Mouse (Mus musculus) forebrain, embryonic 12.5 days (tissue): ENCODE data around the gene Cfap97d2. TPM values are rescaled to one million over a fixed set of nuclear protein-coding genes. Genes with fewer than 3 reads are reported as not detected.
A peak's percentile ranks its signal among the peaks of the same experiment; 100 is the strongest.

Experiments
- ATAC-seq: fragments of 200-750 bp; cut with Nextera tagmentation; 2 replicates; pipeline ENCODE4 v1.8.0; 2017; ENCODE audit warnings: moderate TSS enrichment; ENCODE audit not compliant: low FRiP score
- H3K27ac ChIP-seq: fragments of 300-500 bp; sonication (generic); 2 replicates; pipeline ENCODE4 v1.5.1; 2016; ENCODE audit warnings: mild to moderate bottlenecking
- H3K27me3 ChIP-seq: fragments of 300-500 bp; sonication (generic); 2 replicates; pipeline ENCODE4 v1.6.1; 2016; ENCODE audit warnings: mild to moderate bottlenecking
- H3K36me3 ChIP-seq: fragments of 300-500 bp; sonication (generic); replicated peaks from 2 replicates; pipeline ENCODE4 v1.6.1; 2016; ENCODE audit warnings: mild to moderate bottlenecking
- H3K4me1 ChIP-seq: fragments of 300-500 bp; sonication (generic); 2 replicates; pipeline ENCODE4 v1.6.1; 2016
- H3K4me2 ChIP-seq: fragments of 300-500 bp; sonication (generic); 2 replicates; pipeline ENCODE4 v1.6.1; 2016; ENCODE audit warnings: mild to moderate bottlenecking, moderate library complexity
- H3K4me3 ChIP-seq: fragments of 300-500 bp; sonication (generic); replicated peaks from 2 replicates; pipeline ENCODE4 v1.5.1; 2016; ENCODE audit warnings: mild to moderate bottlenecking
- H3K9ac ChIP-seq: fragments of 300-500 bp; sonication (generic); 2 replicates; pipeline ENCODE4 v1.6.1; 2016; ENCODE audit warnings: mild to moderate bottlenecking
- H3K9me3 ChIP-seq: fragments of 300-500 bp; sonication (generic); 2 replicates; pipeline ENCODE4 v1.6.1; 2016
- WGBS: fragments of 180-500 bp; shearing (Covaris S2); methylation state at CpG from one replicate; pipeline ENCODE4 v1.1.7; 2016; 5-methylcytosine and 5-hydroxymethylcytosine counted together
- polyA plus RNA-seq: library from polyadenylated mRNA; unstranded; fragments of >200 nt; fragmentation: Nextera tagmentation; extraction: Ambion mirVana; gene quantifications from 2 replicates; pipeline ENCODE4 v1.2.1, GENCODE M21; 2016

Cfap97d2 gene
- polyA plus RNA-seq, 1 experiment from 2014 or later = 2.1 TPM

GRCm38 (mm10) chr8:13689331-13689730 lies 16.4 kb upstream of the Cfap97d2 start:
- 0 out of 2 replicates have a peak, but pooled peaks cover 5% of the 10 kb centered on the region for H3K9me3 ChIP-seq
- no peak for ATAC-seq
- peaks cover 7% of the 10 kb centered on the region; the same call in 1 of the 2 replicates for H3K4me1 ChIP-seq
- no peaks in the 10 kb centered on the region for H3K36me3 ChIP-seq
- H3K9ac ChIP-seq = no peak overlapping the region
- WGBS = 83% methylated on average over 5 of the region's 5 CpGs
- no peak overlapping the region for H3K4me2 ChIP-seq
- H3K4me3 ChIP-seq = no peak overlapping the region
- H3K27ac ChIP-seq = no peak overlapping the region
- H3K27me3 ChIP-seq = no peaks in the 10 kb centered on the region

- Histone ChIP-seq H3K27ac (no peak overlapping the region), H3K9me3 (0 out of 2 replicates have a peak, but pooled peaks cover 2% of the 10 kb centered on the region), H3K4me2 (no peak overlapping the region), H3K9ac (no peak overlapping the region), H3K4me3 (no peak overlapping the region), H3K36me3 (no peaks in the 10 kb centered on the region), H3K4me1 (peaks cover 11% of the 10 kb centered on the region), H3K27me3 (no peaks in the 10 kb centered on the region)
- WGBS = 48% methylated on average over 10 of the region's 10 CpGs
- ATAC-seq = 0 out of 2 replicates have a peak, but pooled peaks have one; percentile 27
Observed at GRCm38 (mm10) chr8:13692302-13693066, 13.2 kb upstream of the Cfap97d2 start.

GRCm38 (mm10) chr8:13694735-13695134 lies 11.0 kb upstream of the Cfap97d2 start:
- Histone ChIP-seq H3K9me3 (no peaks in the 10 kb centered on the region), H3K4me3 (no peak overlapping the region), H3K27ac (no peak overlapping the region), H3K36me3 (no peaks in the 10 kb centered on the region), H3K9ac (no peak overlapping the region), H3K4me1 (peaks cover 7% of the 10 kb centered on the region), H3K27me3 (no peaks in the 10 kb centered on the region), H3K4me2 (no peak overlapping the region)
- 72% methylated on average over 12 of the region's 12 CpGs for WGBS
- no peak for ATAC-seq

- H3K4me3 ChIP-seq = no peak overlapping the region
- peaks cover 7% of the 10 kb centered on the region for H3K4me1 ChIP-seq
- no peak overlapping the region for H3K27ac ChIP-seq
- no peak overlapping the region for H3K9ac ChIP-seq
- H3K9me3 ChIP-seq = no peaks in the 10 kb centered on the region
- 92% methylated on average over 10 of the region's 10 CpGs for WGBS
- ATAC-seq = no peak
- no peak overlapping the region for H3K4me2 ChIP-seq
- H3K27me3 ChIP-seq = no peaks in the 10 kb centered on the region
- H3K36me3 ChIP-seq = no peaks in the 10 kb centered on the region
Observed at GRCm38 (mm10) chr8:13695203-13695867, 10.4 kb upstream of the Cfap97d2 start.

- no peaks in the 10 kb centered on the region for H3K27me3 ChIP-seq
- H3K4me3 ChIP-seq = no peak overlapping the region
- 86% methylated on average over 4 of the region's 4 CpGs for WGBS
- no peaks in the 10 kb centered on the region for H3K36me3 ChIP-seq
- H3K9me3 ChIP-seq = no peaks in the 10 kb centered on the region
- ATAC-seq = no peak
- no peak overlapping the region for H3K9ac ChIP-seq
- H3K4me2 ChIP-seq = no peak overlapping the region
- no peak overlapping the region for H3K27ac ChIP-seq
- peaks cover 7% of the 10 kb centered on the region for H3K4me1 ChIP-seq
Observed at GRCm38 (mm10) chr8:13696157-13696556, 9.5 kb upstream of the Cfap97d2 start.

- Histone ChIP-seq H3K4me3 (no peak overlapping the region), H3K4me1 (peaks cover 7% of the 10 kb centered on the region), H3K9ac (no peak overlapping the region), H3K9me3 (no peaks in the 10 kb centered on the region), H3K4me2 (no peak overlapping the region), H3K27me3 (no peaks in the 10 kb centered on the region), H3K27ac (no peak overlapping the region), H3K36me3 (no peaks in the 10 kb centered on the region)
- WGBS = 83% methylated on average over 8 of the region's 8 CpGs
- ATAC-seq = no peak
Observed at GRCm38 (mm10) chr8:13697196-13697595, 8.5 kb upstream of the Cfap97d2 start.

GRCm38 (mm10) chr8:13697681-13698080 lies 8.0 kb upstream of the Cfap97d2 start:
- H3K4me1 ChIP-seq = peaks cover 5% of the 10 kb centered on the region
- no peak for ATAC-seq
- H3K36me3 ChIP-seq = no peaks in the 10 kb centered on the region
- 84% methylated on average over 8 of the region's 8 CpGs for WGBS
- H3K4me3 ChIP-seq = no peak overlapping the region
- no peak overlapping the region for H3K4me2 ChIP-seq
- no peaks in the 10 kb centered on the region for H3K9me3 ChIP-seq
- no peak overlapping the region for H3K27ac ChIP-seq
- H3K9ac ChIP-seq = no peak overlapping the region
- no peaks in the 10 kb centered on the region for H3K27me3 ChIP-seq

- H3K4me1 ChIP-seq = peaks cover 4% of the 10 kb centered on the region
- no peaks in the 10 kb centered on the region for H3K27me3 ChIP-seq
- ATAC-seq = no peak
- no peak overlapping the region for H3K4me3 ChIP-seq
- WGBS = 83% methylated on average over 3 of the region's 3 CpGs
- no peak overlapping the region for H3K9ac ChIP-seq
- no peaks in the 10 kb centered on the region for H3K36me3 ChIP-seq
- no peak overlapping the region for H3K27ac ChIP-seq
- no peaks in the 10 kb centered on the region for H3K9me3 ChIP-seq
- H3K4me2 ChIP-seq = no peak overlapping the region
Observed at GRCm38 (mm10) chr8:13698281-13698680, 7.4 kb upstream of the Cfap97d2 start.

GRCm38 (mm10) chr8:13699323-13699949 lies 6.3 kb upstream of the Cfap97d2 start:
- Histone ChIP-seq H3K27me3 (no peaks in the 10 kb centered on the region), H3K36me3 (no peaks in the 10 kb centered on the region), H3K9me3 (no peaks in the 10 kb centered on the region), H3K4me2 (no peak overlapping the region), H3K9ac (no peak overlapping the region), H3K4me3 (no peak overlapping the region), H3K27ac (no peak overlapping the region), H3K4me1 (peaks cover 4% of the 10 kb centered on the region; the same call in 1 of the 2 replicates)
- 86% methylated on average over 5 of the region's 5 CpGs for WGBS
- ATAC-seq = no peak

GRCm38 (mm10) chr8:13702755-13703154 lies 2.9 kb upstream of the Cfap97d2 start:
- H3K4me2 ChIP-seq = no peak overlapping the region
- 54% methylated on average over 4 of the region's 4 CpGs for WGBS
- no peaks in the 10 kb centered on the region for H3K27me3 ChIP-seq
- H3K27ac ChIP-seq = no peak overlapping the region
- ATAC-seq = no peak
- H3K9ac ChIP-seq = no peak overlapping the region
- no peak overlapping the region for H3K4me3 ChIP-seq
- H3K4me1 ChIP-seq = peaks cover 12% of the 10 kb centered on the region
- no peaks in the 10 kb centered on the region for H3K9me3 ChIP-seq
- H3K36me3 ChIP-seq = no peaks in the 10 kb centered on the region

GRCm38 (mm10) chr8:13703756-13704155 lies 1.9 kb upstream of the Cfap97d2 start:
- Histone ChIP-seq H3K27ac (no peak overlapping the region), H3K4me2 (no peak overlapping the region), H3K9me3 (no peaks in the 10 kb centered on the region), H3K4me1 (peaks cover 12% of the 10 kb centered on the region), H3K36me3 (no peaks in the 10 kb centered on the region), H3K4me3 (no peak overlapping the region), H3K27me3 (no peaks in the 10 kb centered on the region), H3K9ac (no peak overlapping the region)
- no peak for ATAC-seq
- 95% methylated on average over 6 of the region's 6 CpGs for WGBS

- no peak overlapping the region for H3K27ac ChIP-seq
- H3K4me1 ChIP-seq = peaks cover 12% of the 10 kb centered on the region
- H3K4me2 ChIP-seq = no peak overlapping the region
- H3K9ac ChIP-seq = no peak overlapping the region
- H3K36me3 ChIP-seq = no peaks in the 10 kb centered on the region
- no peak for ATAC-seq
- no peaks in the 10 kb centered on the region for H3K27me3 ChIP-seq
- 89% methylated on average over 4 of the region's 4 CpGs for WGBS
- H3K4me3 ChIP-seq = no peak overlapping the region
- no peaks in the 10 kb centered on the region for H3K9me3 ChIP-seq
Observed at GRCm38 (mm10) chr8:13704301-13704700, 1.4 kb upstream of the Cfap97d2 start.
